Mouse (Mus musculus): ENCODE measurements around the gene Chmp6. TPM values are rescaled to one million over a fixed set of nuclear protein-coding genes. Genes with fewer than 3 reads are reported as not detected.

Gene Chmp6
- polyA plus RNA-seq, 1 experiment from 2014 or later: 91.9 TPM

DNA sequence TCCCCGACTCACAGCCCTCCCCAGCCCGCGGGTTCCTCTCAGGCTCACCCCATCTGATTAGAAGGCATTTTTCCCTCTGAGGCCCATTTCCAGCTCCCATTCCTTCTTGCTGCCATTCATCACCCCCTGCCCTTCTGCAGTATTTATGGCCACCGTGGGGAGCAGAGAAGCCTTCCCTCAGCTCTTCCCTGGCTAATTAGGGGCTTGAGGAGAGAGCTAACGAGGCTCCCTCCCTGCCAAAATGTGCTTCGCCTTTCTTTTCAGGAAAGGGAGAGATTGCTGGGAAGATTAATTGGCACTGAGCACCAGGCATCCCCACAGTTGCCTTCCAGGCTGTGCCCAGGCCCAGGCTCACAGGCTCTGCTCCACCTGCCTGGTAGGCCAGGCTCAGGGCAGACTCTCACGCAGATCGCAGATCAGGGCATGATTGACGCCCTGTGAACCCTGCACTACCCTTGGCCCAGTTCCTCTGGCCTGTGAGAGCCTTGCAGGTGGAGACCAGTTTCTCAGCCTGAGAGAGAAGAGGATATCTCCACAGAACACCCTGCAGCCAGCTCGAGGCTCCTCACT lies 19.5 kb upstream of the Chmp6 start:
- no peaks in the 10 kb centered on the region for H3K27me3 ChIP-seq
- H3K4me3 ChIP-seq: no peak overlapping the region
- peak overlapping the region; percentile 92 for H3K27ac ChIP-seq
- H3K4me1 ChIP-seq: peaks cover 23% of the 10 kb centered on the region
- peak overlapping the region; percentile 38 for H3K9ac ChIP-seq
- peaks cover 63% of the 10 kb centered on the region for H3K36me3 ChIP-seq (ENCODE audit: poor library complexity, severe bottlenecking)
- 35% methylated on average over 10 of the region's 10 CpGs for WGBS
- peak; percentile 63; the same call in 1 of the 2 replicates for ATAC-seq
- no peak overlapping the region for H3K4me2 ChIP-seq
- no peaks in the 10 kb centered on the region for H3K9me3 ChIP-seq (replicated peaks)

GRCm38 (mm10) chr11:119894634-119895033 lies 18.6 kb upstream of the Chmp6 start:
- no peak for ATAC-seq
- peak overlapping the region; percentile 92 for H3K27ac ChIP-seq
- H3K4me3 ChIP-seq: no peak overlapping the region
- H3K36me3 ChIP-seq (ENCODE audit: poor library complexity, severe bottlenecking): peaks cover 60% of the 10 kb centered on the region
- H3K4me1 ChIP-seq: peaks cover 23% of the 10 kb centered on the region
- no peak overlapping the region for H3K4me2 ChIP-seq
- H3K9me3 ChIP-seq (replicated peaks): no peaks in the 10 kb centered on the region
- no peaks in the 10 kb centered on the region for H3K27me3 ChIP-seq
- 68% methylated on average over 6 of the region's 6 CpGs for WGBS
- peak overlapping the region; percentile 38; the same call in 1 of the 2 replicates for H3K9ac ChIP-seq

- H3K4me1 ChIP-seq: peaks cover 23% of the 10 kb centered on the region
- peaks cover 42% of the 10 kb centered on the region for H3K36me3 ChIP-seq (ENCODE audit: poor library complexity, severe bottlenecking)
- peak overlapping the region; percentile 22; the same call in 1 of the 2 replicates for H3K27ac ChIP-seq
- 75% methylated on average over 9 of the region's 9 CpGs for WGBS
- H3K9me3 ChIP-seq (replicated peaks): no peaks in the 10 kb centered on the region
- peak; percentile 71 for ATAC-seq
- no peak overlapping the region for H3K9ac ChIP-seq
- no peaks in the 10 kb centered on the region for H3K27me3 ChIP-seq
- H3K4me3 ChIP-seq: no peak overlapping the region
- H3K4me2 ChIP-seq: no peak overlapping the region
Measured at GRCm38 (mm10) chr11:119897041-119897440, 16.2 kb upstream of the Chmp6 start.

DNA sequence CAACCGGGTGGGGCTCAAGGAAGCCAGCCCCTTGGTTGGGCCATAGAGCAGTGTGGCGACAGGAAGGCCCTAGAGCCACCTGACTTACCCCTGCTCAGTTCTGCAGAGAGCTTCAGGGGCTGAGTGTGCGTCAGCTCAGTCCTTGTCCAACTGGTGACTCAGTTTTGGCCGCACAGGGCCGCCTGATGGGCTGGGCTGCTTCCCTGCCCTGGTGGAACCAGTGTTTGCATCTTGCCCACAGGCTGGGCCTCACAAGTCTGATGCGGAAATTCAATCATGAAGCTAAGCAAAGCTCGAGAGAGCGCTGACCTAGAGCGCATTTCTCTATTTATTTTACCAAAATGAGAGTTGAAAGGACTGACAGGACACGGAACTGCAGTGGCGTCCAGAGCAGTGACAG lies 14.3 kb upstream of the Chmp6 start:
- H3K4me2 ChIP-seq: no peak overlapping the region
- no peak overlapping the region for H3K4me3 ChIP-seq
- H3K36me3 ChIP-seq (ENCODE audit: poor library complexity, severe bottlenecking): peaks cover 40% of the 10 kb centered on the region
- 85% methylated on average over 11 of the region's 11 CpGs for WGBS
- no peak for ATAC-seq
- no peaks in the 10 kb centered on the region for H3K27me3 ChIP-seq
- peaks cover 8% of the 10 kb centered on the region for H3K4me1 ChIP-seq
- no peak overlapping the region for H3K9ac ChIP-seq
- H3K9me3 ChIP-seq (replicated peaks): no peaks in the 10 kb centered on the region
- no peak overlapping the region; the same call in 1 of the 2 replicates for H3K27ac ChIP-seq

GRCm38 (mm10) chr11:119901174-119901573 lies 12.1 kb upstream of the Chmp6 start:
- no peak overlapping the region for H3K9ac ChIP-seq
- no peak overlapping the region for H3K4me3 ChIP-seq
- peaks cover 7% of the 10 kb centered on the region; the same call in 1 of the 2 replicates for H3K4me1 ChIP-seq
- H3K36me3 ChIP-seq (ENCODE audit: poor library complexity, severe bottlenecking): peaks cover 27% of the 10 kb centered on the region
- no peaks in the 10 kb centered on the region for H3K9me3 ChIP-seq (replicated peaks)
- WGBS: 73% methylated on average over 4 of the region's 4 CpGs
- H3K4me2 ChIP-seq: no peak overlapping the region
- no peak overlapping the region for H3K27ac ChIP-seq
- no peak for ATAC-seq
- peaks cover 5% of the 10 kb centered on the region; the same call in 1 of the 2 replicates for H3K27me3 ChIP-seq

- H3K4me3 ChIP-seq: no peak overlapping the region
- 72% methylated on average over 4 of the region's 4 CpGs for WGBS
- ATAC-seq: no peak
Measured at GRCm38 (mm10) chr11:119902891-119903290, 10.3 kb upstream of the Chmp6 start.

DNA sequence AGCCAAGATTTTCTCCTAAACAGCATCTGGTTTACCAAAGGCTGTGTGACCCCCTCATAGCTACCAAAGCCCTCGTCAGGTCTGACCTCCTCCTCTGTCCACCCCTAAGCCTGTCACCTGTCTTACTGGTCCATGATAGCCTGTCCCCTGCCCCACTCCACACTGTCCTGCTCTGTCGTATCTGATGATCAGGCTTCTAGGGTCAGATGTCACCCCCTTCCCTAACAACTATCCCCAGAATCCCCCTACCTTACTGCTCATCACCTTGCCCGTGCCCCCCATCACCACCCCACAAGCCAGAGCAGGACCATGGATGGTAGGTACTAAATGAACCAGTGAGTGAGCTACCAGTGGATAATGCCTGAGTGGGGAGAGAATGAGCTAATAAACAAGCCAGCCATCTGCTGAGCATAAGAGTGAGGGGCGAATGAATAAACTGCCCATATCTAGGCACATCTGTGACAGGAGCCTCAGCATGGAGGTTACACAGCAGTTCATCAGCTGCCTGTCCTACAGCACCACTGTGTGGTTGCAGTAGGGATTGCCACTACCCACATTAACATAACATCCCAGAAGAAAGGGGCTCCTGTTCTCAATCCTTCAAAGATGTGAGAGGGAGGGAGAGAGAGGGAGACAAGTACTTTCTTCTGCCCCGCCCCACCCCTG lies 8.5 kb upstream of the Chmp6 start:
- Histone ChIP-seq H3K9me3 (replicated peaks) (no peaks in the 10 kb centered on the region), H3K9ac (0 out of 2 replicates have a peak overlapping the region, but pooled peaks have one; percentile 31), H3K27me3 (peaks cover 23% of the 10 kb centered on the region), H3K4me3 (no peak overlapping the region), H3K27ac (no peak overlapping the region), H3K36me3 (ENCODE audit: poor library complexity, severe bottlenecking) (no peaks in the 10 kb centered on the region), H3K4me2 (no peak overlapping the region), H3K4me1 (peaks cover 10% of the 10 kb centered on the region; the same call in 1 of the 2 replicates)
- peak; percentile 79 for ATAC-seq
- 36% methylated on average over 5 of the region's 5 CpGs for WGBS

More at GRCm38 (mm10) chr11:119902891-119903290, 10.3 kb upstream of the Chmp6 start:
- H3K9ac ChIP-seq: no peak overlapping the region
- H3K9me3 ChIP-seq (replicated peaks): no peaks in the 10 kb centered on the region
- peaks cover 14% of the 10 kb centered on the region for H3K36me3 ChIP-seq (ENCODE audit: poor library complexity, severe bottlenecking)
- H3K4me2 ChIP-seq: no peak overlapping the region
- peaks cover 7% of the 10 kb centered on the region; the same call in 1 of the 2 replicates for H3K4me1 ChIP-seq
- peaks cover 19% of the 10 kb centered on the region for H3K27me3 ChIP-seq
- H3K27ac ChIP-seq: no peak overlapping the region

- WGBS: 92% methylated on average over 5 of the region's 5 CpGs
Measured at GRCm38 (mm10) chr11:119905794-119906193, 7.4 kb upstream of the Chmp6 start.

GRCm38 (mm10) chr11:119907006-119907650 lies 6.1 kb upstream of the Chmp6 start:
- peak overlapping the region; percentile 31; the same call in 1 of the 2 replicates for H3K9ac ChIP-seq
- no peaks in the 10 kb centered on the region for H3K9me3 ChIP-seq (replicated peaks)
- H3K27ac ChIP-seq: no peak overlapping the region
- ATAC-seq: no peak
- H3K27me3 ChIP-seq: peaks cover 23% of the 10 kb centered on the region
- H3K4me1 ChIP-seq: peaks cover 12% of the 10 kb centered on the region; the same call in 1 of the 2 replicates
- H3K4me2 ChIP-seq: no peak overlapping the region
- 30% methylated on average over 7 of the region's 7 CpGs for WGBS
- no peak overlapping the region for H3K4me3 ChIP-seq
- H3K36me3 ChIP-seq (ENCODE audit: poor library complexity, severe bottlenecking): no peaks in the 10 kb centered on the region

More at GRCm38 (mm10) chr11:119905794-119906193, 7.4 kb upstream of the Chmp6 start:
- no peaks in the 10 kb centered on the region for H3K36me3 ChIP-seq (ENCODE audit: poor library complexity, severe bottlenecking)
- H3K9ac ChIP-seq: peak overlapping the region; percentile 26; the same call in 1 of the 2 replicates
- H3K27me3 ChIP-seq: peaks cover 23% of the 10 kb centered on the region
- no peak overlapping the region for H3K4me3 ChIP-seq
- ATAC-seq: no peak
- H3K4me2 ChIP-seq: no peak overlapping the region
- H3K27ac ChIP-seq: no peak overlapping the region
- H3K4me1 ChIP-seq: peaks cover 12% of the 10 kb centered on the region; the same call in 1 of the 2 replicates
- no peaks in the 10 kb centered on the region for H3K9me3 ChIP-seq (replicated peaks)

- Histone ChIP-seq H3K36me3 (ENCODE audit: poor library complexity, severe bottlenecking) (no peaks in the 10 kb centered on the region), H3K4me3 (no peak overlapping the region), H3K4me2 (no peak overlapping the region), H3K4me1 (peaks cover 16% of the 10 kb centered on the region), H3K9ac (0 out of 2 replicates have a peak overlapping the region, but pooled peaks have one; percentile 31), H3K27ac (no peak overlapping the region), H3K9me3 (replicated peaks) (no peaks in the 10 kb centered on the region), H3K27me3 (peaks cover 23% of the 10 kb centered on the region)
- ATAC-seq: no peak
- 38% methylated on average over 7 of the region's 7 CpGs for WGBS
Measured at GRCm38 (mm10) chr11:119907711-119908110, 5.5 kb upstream of the Chmp6 start.

- peak overlapping the region; percentile 16; the same call in 1 of the 2 replicates for H3K4me2 ChIP-seq
Measured at GRCm38 (mm10) chr11:119909436-119909835, 3.8 kb upstream of the Chmp6 start.

GRCm38 (mm10) chr11:119912845-119913244 lies 396 bp upstream of the Chmp6 start:
- peak; percentile 9 for ATAC-seq
- Histone ChIP-seq H3K4me3 (peak overlapping the region; percentile 88), H3K27me3 (peaks cover 4% of the 10 kb centered on the region; the same call in 1 of the 2 replicates), H3K4me2 (peak overlapping the region; percentile 99), H3K9ac (peak overlapping the region; percentile 90), H3K9me3 (replicated peaks) (no peaks in the 10 kb centered on the region), H3K4me1 (peaks cover 37% of the 10 kb centered on the region), H3K27ac (peak overlapping the region; percentile 53), H3K36me3 (ENCODE audit: poor library complexity, severe bottlenecking) (peaks cover 22% of the 10 kb centered on the region)
- 8% methylated on average over 7 of the region's 7 CpGs for WGBS

More at GRCm38 (mm10) chr11:119909436-119909835, 3.8 kb upstream of the Chmp6 start:
- no peak for ATAC-seq
- no peak overlapping the region for H3K4me3 ChIP-seq
- WGBS: 0% methylated on average over 5 of the region's 5 CpGs
- peaks cover 23% of the 10 kb centered on the region for H3K27me3 ChIP-seq
- H3K36me3 ChIP-seq (ENCODE audit: poor library complexity, severe bottlenecking): no peaks in the 10 kb centered on the region
- H3K27ac ChIP-seq: no peak overlapping the region
- H3K4me1 ChIP-seq: peaks cover 27% of the 10 kb centered on the region
- H3K9ac ChIP-seq: no peak overlapping the region
- no peaks in the 10 kb centered on the region for H3K9me3 ChIP-seq (replicated peaks)

All from forebrain, embryonic 13.5 days (tissue).